Mouse (Mus musculus) forebrain, embryonic 13.5 days (tissue): ENCODE data around the gene Ntpcr. TPM values are rescaled to one million over a fixed set of nuclear protein-coding genes. Genes with fewer than 3 reads are reported as not detected.

Source experiments
- ATAC-seq: fragments of 200-750 bp; cut with Nextera tagmentation; 2 replicates; pipeline ENCODE4 v1.8.0; 2017
- H3K27ac ChIP-seq: fragments of 300-500 bp; sonication (generic); 2 replicates; pipeline ENCODE4 v1.5.1; 2015; ENCODE audit warnings: inconsistent platforms, mild to moderate bottlenecking, moderate library complexity
- H3K27me3 ChIP-seq: fragments of 300-500 bp; sonication (generic); 2 replicates; pipeline ENCODE4 v1.6.1; 2015; ENCODE audit warnings: mild to moderate bottlenecking, inconsistent platforms
- H3K36me3 ChIP-seq: fragments of 300-500 bp; sonication (generic); 2 replicates; pipeline ENCODE4 v1.6.1; 2015; ENCODE audit warnings: mild to moderate bottlenecking, inconsistent platforms; ENCODE audit not compliant: poor library complexity, severe bottlenecking
- H3K4me1 ChIP-seq: fragments of 300-500 bp; sonication (generic); 2 replicates; pipeline ENCODE4 v1.6.1; 2015; ENCODE audit warnings: inconsistent platforms
- H3K4me2 ChIP-seq: fragments of 300-500 bp; sonication (generic); 2 replicates; pipeline ENCODE4 v1.6.1; 2015; ENCODE audit warnings: inconsistent platforms, mild to moderate bottlenecking, moderate library complexity
- H3K4me3 ChIP-seq: fragments of 300-500 bp; sonication (generic); 2 replicates; pipeline ENCODE4 v1.5.1; 2015; ENCODE audit warnings: mild to moderate bottlenecking, inconsistent platforms
- H3K9ac ChIP-seq: fragments of 300-500 bp; sonication (generic); 2 replicates; pipeline ENCODE4 v1.6.1; 2015; ENCODE audit warnings: mild to moderate bottlenecking, inconsistent platforms
- H3K9me3 ChIP-seq: fragments of 300-500 bp; sonication (generic); replicated peaks from 2 replicates; pipeline ENCODE4 v1.6.1; 2016; ENCODE audit warnings: inconsistent platforms
- WGBS: fragments of 180-500 bp; shearing (Covaris S2); methylation state at CpG from one replicate; pipeline ENCODE4 v1.1.7; 2015; 5-methylcytosine and 5-hydroxymethylcytosine counted together
- polyA plus RNA-seq: library from polyadenylated mRNA; unstranded; fragments of >200 nt; fragmentation: Nextera tagmentation; extraction: Ambion mirVana; gene quantifications from 2 replicates; pipeline ENCODE4 v1.2.1, GENCODE M21; 2015

Gene Ntpcr
- polyA plus RNA-seq, 1 experiment from 2014 or later, result 23.4 TPM

DNA sequence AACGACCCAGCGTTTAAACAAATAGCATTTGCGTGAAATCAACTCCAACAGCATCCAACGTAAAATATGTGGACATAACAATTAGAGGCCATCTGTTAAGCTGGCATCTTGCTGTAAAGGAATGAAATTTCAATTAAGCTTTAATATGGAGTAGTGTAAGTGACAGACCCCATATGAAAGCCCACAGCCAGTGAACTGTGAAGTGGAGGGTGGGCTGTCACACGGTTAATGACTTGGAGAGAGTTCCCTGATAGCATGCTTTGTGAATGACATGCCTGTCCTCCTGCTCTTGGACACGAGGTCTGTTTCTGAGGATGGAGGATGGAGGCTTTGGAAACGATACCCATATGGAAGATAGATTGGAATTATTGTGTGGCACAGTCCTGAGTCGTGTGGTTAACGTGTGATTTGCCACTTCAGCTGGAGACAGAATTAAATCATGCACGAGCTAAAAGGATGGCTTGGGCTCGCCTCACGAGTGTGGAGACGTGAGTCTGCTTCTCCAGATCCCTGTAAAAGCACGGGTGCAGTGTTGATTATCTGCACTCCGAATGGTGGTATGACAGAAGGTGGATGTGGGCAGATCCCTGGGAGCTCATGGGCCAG, 26.8 kb upstream of the Ntpcr start:
- Histone ChIP-seq H3K27me3 (no peaks in the 10 kb centered on the region), H3K36me3 (no peaks in the 10 kb centered on the region), H3K27ac (peak overlapping the region; percentile 15), H3K9ac (no peak overlapping the region), H3K4me2 (no peak overlapping the region), H3K4me1 (peaks cover 19% of the 10 kb centered on the region), H3K9me3 (no peaks in the 10 kb centered on the region; the same call in 1 of the 2 replicates), H3K4me3 (no peak overlapping the region)
- WGBS, result 56% methylated on average over 15 of the region's 15 CpGs
- peak; percentile 88 for ATAC-seq

DNA sequence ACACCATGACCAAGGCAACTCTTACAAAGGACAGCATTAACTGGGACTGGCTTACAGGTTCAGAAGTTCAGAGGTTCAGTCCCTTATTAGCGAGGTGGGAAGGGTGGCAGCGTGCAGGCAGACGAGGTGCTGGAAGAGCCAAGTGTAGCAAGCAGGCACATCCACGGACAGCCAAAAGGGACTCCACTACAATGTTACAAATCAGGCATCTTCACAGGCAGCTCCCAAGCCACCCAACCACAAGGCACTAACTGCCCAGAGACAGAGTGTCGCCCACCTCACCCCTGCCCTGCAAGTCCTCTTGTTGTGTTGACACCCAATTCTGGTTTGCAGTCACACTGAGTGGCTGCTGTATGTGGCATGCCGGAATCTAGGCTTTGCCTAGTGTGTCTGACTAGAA, 25.3 kb upstream of the Ntpcr start:
- no peak overlapping the region for H3K9ac ChIP-seq
- no peak overlapping the region for H3K4me2 ChIP-seq
- no peak overlapping the region for H3K4me3 ChIP-seq
- no peak overlapping the region for H3K27ac ChIP-seq
- H3K27me3 ChIP-seq, result no peaks in the 10 kb centered on the region
- H3K4me1 ChIP-seq, result peaks cover 19% of the 10 kb centered on the region
- WGBS, result 83% methylated on average over 6 of the region's 6 CpGs
- ATAC-seq, result no peak
- H3K36me3 ChIP-seq, result no peaks in the 10 kb centered on the region
- H3K9me3 ChIP-seq, result no peaks in the 10 kb centered on the region

DNA sequence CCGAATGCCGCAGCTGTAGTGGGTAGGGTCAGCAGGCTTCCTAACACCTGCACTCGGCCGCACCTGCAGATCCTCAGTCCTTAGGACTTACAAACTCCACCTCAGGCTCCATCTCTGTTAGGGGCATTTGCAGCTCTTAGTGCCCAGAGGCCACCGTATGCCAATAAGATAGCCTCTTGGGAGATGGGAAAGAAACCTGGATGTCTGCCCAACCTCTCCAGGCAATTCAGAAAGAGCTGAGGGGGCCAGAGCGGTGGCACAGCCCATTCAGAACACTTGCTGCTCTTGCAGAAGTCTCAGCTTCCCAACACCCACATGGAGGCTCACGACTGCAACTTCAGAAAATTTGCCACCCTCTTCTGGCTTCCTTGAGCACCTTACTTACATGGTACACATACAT, 23.9 kb upstream of the Ntpcr start:
- H3K27ac ChIP-seq, result no peak overlapping the region
- peaks cover 19% of the 10 kb centered on the region for H3K4me1 ChIP-seq
- H3K4me3 ChIP-seq, result no peak overlapping the region
- no peak overlapping the region for H3K4me2 ChIP-seq
- H3K9ac ChIP-seq, result no peak overlapping the region
- H3K36me3 ChIP-seq, result no peaks in the 10 kb centered on the region
- 73% methylated on average over 7 of the region's 7 CpGs for WGBS
- H3K9me3 ChIP-seq, result no peaks in the 10 kb centered on the region
- no peaks in the 10 kb centered on the region for H3K27me3 ChIP-seq
- ATAC-seq, result no peak

DNA sequence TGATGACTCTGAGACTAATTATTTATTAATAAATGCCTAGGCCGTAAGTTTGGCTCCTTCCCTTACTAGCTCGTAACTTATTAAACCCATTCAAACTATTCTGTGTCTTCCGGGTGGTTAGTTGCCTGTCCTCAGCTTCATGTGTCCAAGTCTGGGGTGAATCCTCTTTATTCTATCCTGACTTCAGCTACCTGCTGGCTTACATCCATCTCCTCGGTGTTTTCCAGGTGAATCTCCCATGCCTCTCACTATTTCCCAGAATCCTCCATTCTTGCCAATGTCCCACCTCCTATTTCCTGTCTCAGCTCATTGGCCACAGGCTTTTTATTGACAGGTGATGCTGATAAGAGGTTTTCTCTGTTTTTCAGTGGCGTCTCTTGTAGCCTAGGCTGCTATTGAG, 20.6 kb upstream of the Ntpcr start:
- Histone ChIP-seq H3K9me3 (no peaks in the 10 kb centered on the region), H3K4me2 (no peak overlapping the region), H3K36me3 (no peaks in the 10 kb centered on the region), H3K27ac (no peak overlapping the region), H3K4me1 (0 out of 2 replicates have a peak, but pooled peaks cover 5% of the 10 kb centered on the region), H3K9ac (no peak overlapping the region), H3K4me3 (no peak overlapping the region), H3K27me3 (no peaks in the 10 kb centered on the region)
- WGBS, result 88% methylated on average over 5 of the region's 5 CpGs
- no peak for ATAC-seq

DNA sequence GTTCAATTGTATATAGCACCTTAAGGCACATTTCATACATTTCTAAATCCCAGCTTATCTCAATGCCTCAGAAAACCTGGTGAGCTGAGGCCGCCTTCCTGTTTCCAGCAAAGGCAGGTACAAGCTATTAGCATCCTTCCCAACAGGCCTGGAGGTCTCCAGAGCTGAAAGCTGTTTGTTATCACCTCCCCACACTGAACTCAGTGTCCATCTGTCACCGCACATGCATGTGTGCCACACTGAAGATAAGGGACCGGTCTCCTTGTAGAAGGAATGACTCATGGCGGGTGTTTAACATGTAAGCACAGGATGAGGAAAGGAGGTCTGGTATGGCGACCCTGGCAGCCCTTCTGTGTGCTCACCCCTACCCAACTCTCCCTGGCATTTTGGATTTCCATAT, 18.2 kb upstream of the Ntpcr start:
- H3K27ac ChIP-seq, result no peak overlapping the region
- no peak for ATAC-seq
- peaks cover 6% of the 10 kb centered on the region for H3K4me1 ChIP-seq
- H3K36me3 ChIP-seq, result no peaks in the 10 kb centered on the region
- no peaks in the 10 kb centered on the region for H3K27me3 ChIP-seq
- 91% methylated on average over 5 of the region's 5 CpGs for WGBS
- H3K9me3 ChIP-seq, result no peaks in the 10 kb centered on the region
- H3K4me2 ChIP-seq, result no peak overlapping the region
- H3K9ac ChIP-seq, result no peak overlapping the region
- H3K4me3 ChIP-seq, result no peak overlapping the region

DNA sequence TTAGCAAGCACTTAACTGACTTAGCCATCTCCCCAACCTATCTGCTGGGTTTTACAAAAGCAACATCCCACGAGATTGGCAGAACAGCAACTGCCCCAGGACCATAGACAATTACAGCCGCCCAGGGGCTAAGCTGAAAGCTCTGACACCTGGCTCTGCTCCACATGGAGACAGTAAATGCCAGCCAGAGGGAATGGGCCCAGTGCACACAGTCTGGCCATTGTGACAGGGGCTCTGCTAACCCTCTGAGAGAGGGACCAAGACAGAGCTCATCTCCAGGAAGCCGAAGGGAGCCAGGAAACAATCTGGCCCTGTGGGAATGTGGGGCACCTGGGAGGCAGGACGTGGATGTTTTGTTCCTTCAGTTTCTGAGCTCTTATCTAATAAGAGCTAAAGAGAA, 13.6 kb upstream of the Ntpcr start:
- H3K9me3 ChIP-seq, result no peaks in the 10 kb centered on the region
- H3K36me3 ChIP-seq, result no peaks in the 10 kb centered on the region
- H3K9ac ChIP-seq, result no peak overlapping the region
- WGBS, result 45% methylated on average over 4 of the region's 4 CpGs
- no peak overlapping the region for H3K4me3 ChIP-seq
- H3K27ac ChIP-seq, result peak overlapping the region; percentile 31; the same call in 1 of the 2 replicates
- no peak overlapping the region for H3K4me2 ChIP-seq
- peaks cover 8% of the 10 kb centered on the region for H3K4me1 ChIP-seq
- ATAC-seq, result no peak
- no peaks in the 10 kb centered on the region for H3K27me3 ChIP-seq

DNA sequence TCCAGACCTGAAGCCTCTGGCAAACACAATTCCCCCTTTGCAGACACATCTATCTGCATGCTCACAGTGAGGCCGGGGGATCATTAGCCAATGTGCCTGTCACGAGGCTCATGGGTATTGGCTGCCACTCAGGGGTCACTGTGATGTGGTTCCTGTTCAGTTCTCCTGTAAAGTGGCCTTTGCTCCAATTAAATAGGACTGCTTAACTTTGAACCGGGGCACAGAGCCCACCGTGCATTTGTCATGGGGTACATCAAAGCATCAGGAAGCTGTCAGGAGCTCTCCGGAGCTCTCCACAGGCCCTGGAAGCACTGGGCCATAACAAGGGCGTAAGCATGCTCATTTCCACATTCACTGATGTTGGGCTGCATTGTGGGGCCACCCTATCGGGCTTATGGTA, 13.2 kb upstream of the Ntpcr start:
- no peak overlapping the region for H3K9ac ChIP-seq
- no peaks in the 10 kb centered on the region for H3K27me3 ChIP-seq
- H3K27ac ChIP-seq, result peak overlapping the region; percentile 31; the same call in 1 of the 2 replicates
- H3K9me3 ChIP-seq, result no peaks in the 10 kb centered on the region
- H3K4me3 ChIP-seq, result no peak overlapping the region
- no peaks in the 10 kb centered on the region for H3K36me3 ChIP-seq
- no peak for ATAC-seq
- peaks cover 8% of the 10 kb centered on the region for H3K4me1 ChIP-seq
- WGBS, result 41% methylated on average over 7 of the region's 7 CpGs
- no peak overlapping the region for H3K4me2 ChIP-seq

DNA sequence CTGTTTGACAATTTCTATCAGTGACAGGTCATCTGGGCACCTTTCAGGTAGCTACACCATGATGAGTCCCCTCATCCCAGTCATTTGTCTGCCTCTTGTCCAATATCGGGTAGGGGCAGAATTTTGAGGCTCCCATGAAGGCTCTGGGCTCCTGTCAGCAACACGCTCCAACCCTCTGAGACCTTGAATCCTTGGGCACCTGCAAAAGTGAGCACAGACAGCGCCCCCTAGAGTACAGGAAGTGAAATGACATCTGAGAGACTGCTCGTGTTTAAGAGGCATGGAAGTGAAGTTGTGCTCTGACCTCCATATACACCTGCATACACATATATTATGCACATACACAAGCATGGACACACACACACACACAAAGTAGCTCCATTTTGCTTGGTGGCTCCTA, 10.8 kb upstream of the Ntpcr start:
- Histone ChIP-seq H3K27ac (no peak overlapping the region), H3K4me3 (no peak overlapping the region), H3K36me3 (no peaks in the 10 kb centered on the region), H3K4me2 (no peak overlapping the region), H3K27me3 (no peaks in the 10 kb centered on the region), H3K9me3 (no peaks in the 10 kb centered on the region), H3K9ac (no peak overlapping the region), H3K4me1 (peaks cover 8% of the 10 kb centered on the region)
- 62% methylated on average over 4 of the region's 4 CpGs for WGBS
- no peak for ATAC-seq

DNA sequence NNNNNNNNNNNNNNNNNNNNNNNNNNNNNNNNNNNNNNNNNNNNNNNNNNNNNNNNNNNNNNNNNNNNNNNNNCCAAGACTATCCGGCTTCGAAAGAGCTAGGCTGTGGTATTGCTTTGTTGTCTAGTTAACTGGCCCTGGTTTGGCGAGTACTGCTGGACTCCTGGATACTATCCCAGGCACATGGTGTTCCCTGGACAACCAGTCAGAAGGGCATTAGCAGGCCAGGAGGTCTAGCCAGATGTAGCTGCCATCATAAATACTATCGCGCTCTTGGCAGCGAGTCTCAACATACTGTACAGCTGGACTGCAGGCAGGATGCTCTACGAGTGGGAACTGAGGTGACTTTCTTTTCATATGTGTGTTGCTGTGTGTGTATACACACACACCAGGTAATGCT, 7.1 kb upstream of the Ntpcr start:
- no peaks in the 10 kb centered on the region for H3K4me1 ChIP-seq
- 94% methylated on average over 7 of the region's 7 CpGs for WGBS
- H3K36me3 ChIP-seq, result no peaks in the 10 kb centered on the region
- no peaks in the 10 kb centered on the region for H3K27me3 ChIP-seq
- H3K27ac ChIP-seq, result no peak overlapping the region
- no peak overlapping the region for H3K9ac ChIP-seq
- H3K4me3 ChIP-seq, result no peak overlapping the region
- H3K9me3 ChIP-seq, result no peaks in the 10 kb centered on the region
- ATAC-seq, result no peak
- H3K4me2 ChIP-seq, result no peak overlapping the region

DNA sequence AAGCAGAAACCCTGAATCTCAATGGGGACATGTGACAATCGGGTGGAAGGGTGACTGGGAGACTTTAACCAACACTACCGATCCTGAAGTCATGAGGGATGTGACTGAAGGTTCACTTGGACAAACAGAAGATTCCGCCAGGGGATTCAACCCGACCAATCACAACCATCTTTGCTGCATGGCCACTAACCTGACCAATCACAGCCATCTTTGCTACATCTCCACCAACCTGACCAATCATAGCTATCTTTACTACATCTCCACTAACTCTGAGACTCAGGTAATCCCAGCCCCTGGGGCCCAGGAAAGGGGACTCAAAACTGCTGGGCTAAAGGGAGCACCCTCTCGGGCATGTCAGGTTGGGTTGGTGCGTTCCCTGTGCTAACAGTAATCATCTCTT, 6.3 kb upstream of the Ntpcr start:
- Histone ChIP-seq H3K27me3 (no peaks in the 10 kb centered on the region), H3K4me1 (no peaks in the 10 kb centered on the region), H3K9ac (no peak overlapping the region), H3K9me3 (no peaks in the 10 kb centered on the region), H3K36me3 (no peaks in the 10 kb centered on the region), H3K27ac (no peak overlapping the region), H3K4me3 (no peak overlapping the region), H3K4me2 (no peak overlapping the region)
- WGBS, result 95% methylated on average over 6 of the region's 6 CpGs
- no peak for ATAC-seq

DNA sequence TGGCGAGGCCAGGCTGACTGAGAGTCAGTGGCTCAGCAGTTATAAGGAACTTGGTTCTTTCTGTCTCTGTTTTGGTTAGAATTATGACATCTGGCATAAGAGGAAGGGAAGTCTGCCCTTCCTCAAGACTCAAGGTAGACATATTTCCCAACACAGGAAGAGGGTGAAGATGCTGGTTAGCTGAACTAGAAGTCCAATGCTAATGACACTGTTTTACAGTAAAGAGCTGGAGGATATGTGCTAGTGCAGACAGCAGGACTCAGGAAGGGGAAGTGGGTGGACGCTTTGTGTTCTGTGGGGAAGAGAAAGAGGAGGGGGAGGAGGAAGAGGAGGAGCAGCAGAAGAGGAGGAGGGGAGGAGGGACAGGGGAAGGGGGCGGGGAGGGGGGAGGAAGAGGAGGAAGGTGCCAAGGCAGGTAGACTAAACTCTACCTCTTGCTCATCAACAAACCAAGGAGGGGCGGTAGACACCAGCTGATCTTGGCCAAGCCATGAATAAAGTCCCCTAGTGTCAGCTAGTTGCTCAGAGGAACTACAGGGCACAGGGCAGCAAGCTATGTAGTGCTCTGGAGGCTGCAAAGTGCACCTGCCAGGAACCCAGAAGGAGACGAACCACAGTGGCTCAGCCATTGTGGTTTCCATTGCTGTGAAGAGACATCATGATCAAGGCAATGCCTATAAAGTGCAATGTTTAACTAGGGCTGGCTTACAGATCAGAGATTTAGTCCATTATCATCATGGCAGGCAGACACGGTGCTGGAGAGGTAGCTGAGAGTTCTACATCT, 4.5 kb upstream of the Ntpcr start:
- no peak overlapping the region for H3K27ac ChIP-seq
- no peaks in the 10 kb centered on the region for H3K36me3 ChIP-seq
- no peak overlapping the region for H3K4me3 ChIP-seq
- H3K4me1 ChIP-seq, result no peaks in the 10 kb centered on the region
- WGBS, result 82% methylated on average over 6 of the region's 6 CpGs
- ATAC-seq, result no peak
- no peaks in the 10 kb centered on the region for H3K9me3 ChIP-seq
- no peaks in the 10 kb centered on the region for H3K27me3 ChIP-seq
- no peak overlapping the region for H3K4me2 ChIP-seq
- no peak overlapping the region for H3K9ac ChIP-seq

DNA sequence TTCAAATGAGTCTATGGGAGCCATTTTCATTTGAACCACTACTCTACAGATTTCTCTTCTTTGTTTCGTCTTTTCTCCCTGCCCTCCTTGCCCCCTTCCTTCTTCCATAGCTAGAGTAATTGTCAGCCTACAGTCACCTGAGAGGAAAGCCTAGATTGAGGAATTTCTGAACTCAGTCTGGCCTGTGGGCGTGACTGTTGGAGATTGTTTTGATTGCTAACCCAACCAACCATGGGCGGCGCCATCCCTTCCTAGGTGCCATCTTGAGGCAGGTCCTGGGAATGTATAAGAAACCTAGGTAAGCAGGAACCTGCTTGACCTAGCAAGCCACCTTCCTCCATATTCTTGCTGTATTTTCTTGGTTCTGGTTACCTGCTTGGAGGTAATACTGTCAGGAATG, 3.6 kb upstream of the Ntpcr start:
- Histone ChIP-seq H3K36me3 (no peaks in the 10 kb centered on the region), H3K4me1 (no peaks in the 10 kb centered on the region), H3K4me2 (no peak overlapping the region), H3K27me3 (no peaks in the 10 kb centered on the region), H3K4me3 (no peak overlapping the region), H3K9me3 (no peaks in the 10 kb centered on the region), H3K9ac (no peak overlapping the region), H3K27ac (no peak overlapping the region)
- WGBS, result 96% methylated on average over 4 of the region's 4 CpGs
- no peak for ATAC-seq

DNA sequence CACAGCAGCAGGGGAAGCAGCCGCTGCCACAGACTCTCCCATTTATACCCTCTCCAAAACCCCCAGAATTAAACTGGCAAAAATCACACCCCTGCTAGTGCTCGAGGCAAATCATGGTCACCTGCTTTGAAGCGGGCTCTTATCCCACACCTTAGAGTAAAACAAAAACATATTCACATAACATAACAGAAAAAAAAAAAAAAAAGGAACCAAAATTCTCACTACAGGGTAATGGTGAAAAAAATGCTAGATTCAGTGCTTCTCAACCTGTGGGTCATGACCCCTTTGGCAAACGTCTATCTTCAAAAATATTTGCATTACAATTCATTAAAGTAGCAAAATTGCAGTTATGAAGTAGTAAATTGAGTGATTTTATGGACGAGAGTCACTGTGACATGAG, 2.8 kb upstream of the Ntpcr start:
- Histone ChIP-seq H3K9me3 (no peaks in the 10 kb centered on the region), H3K9ac (no peak overlapping the region), H3K4me1 (no peaks in the 10 kb centered on the region), H3K27ac (no peak overlapping the region), H3K4me3 (no peak overlapping the region), H3K36me3 (no peaks in the 10 kb centered on the region), H3K4me2 (no peak overlapping the region), H3K27me3 (no peaks in the 10 kb centered on the region)
- ATAC-seq, result no peak
- 89% methylated on average over 5 of the region's 5 CpGs for WGBS
